Mouse (Mus musculus) erythroblast, embryonic 14.5 days (primary cell): ENCODE measurements around the gene Cacna1f.

Experiments used
- GATA1 ChIP-seq: IDR thresholded peaks from 2 replicates; pipeline ENCODE4 v1.6.1; 2012; ENCODE audit warnings: low read length, inconsistent platforms, mixed read lengths
- TAL1 ChIP-seq: IDR thresholded peaks from 3 replicates; pipeline ENCODE4 v1.6.1; 2012; ENCODE audit warnings: low read length, inconsistent platforms, mixed read lengths

DNA sequence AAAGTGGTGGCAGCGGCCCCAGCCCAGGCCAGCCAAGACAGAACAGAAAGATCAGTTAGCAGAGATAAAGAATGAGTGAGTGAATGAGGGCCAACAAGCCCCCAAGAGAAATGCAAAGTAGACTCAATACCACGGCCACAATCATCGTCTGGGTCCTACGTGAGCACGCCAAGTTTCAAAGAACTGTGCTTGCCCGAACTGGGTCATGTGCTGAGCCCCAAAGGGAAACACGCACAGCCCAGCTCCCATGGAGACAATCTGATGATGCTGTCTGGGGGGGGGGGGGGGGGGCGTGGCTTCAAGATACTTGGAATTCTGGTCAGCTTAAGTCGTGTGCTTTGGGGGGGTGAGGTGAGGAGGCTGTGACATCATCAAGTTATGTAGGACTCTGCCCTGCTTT lies 39.4 kb upstream of the Cacna1f start:
- TF ChIP-seq GATA1 = no peak
- TF ChIP-seq TAL1 = no peak
